Mouse (Mus musculus): ENCODE measurements at regions not wholly inside any gene's neighbourhood (a gene's known extent, or its start where the extent isn't known, plus 50 kb on each side); places are given as distances from the start of the nearest gene placed in this dataset.

DNA sequence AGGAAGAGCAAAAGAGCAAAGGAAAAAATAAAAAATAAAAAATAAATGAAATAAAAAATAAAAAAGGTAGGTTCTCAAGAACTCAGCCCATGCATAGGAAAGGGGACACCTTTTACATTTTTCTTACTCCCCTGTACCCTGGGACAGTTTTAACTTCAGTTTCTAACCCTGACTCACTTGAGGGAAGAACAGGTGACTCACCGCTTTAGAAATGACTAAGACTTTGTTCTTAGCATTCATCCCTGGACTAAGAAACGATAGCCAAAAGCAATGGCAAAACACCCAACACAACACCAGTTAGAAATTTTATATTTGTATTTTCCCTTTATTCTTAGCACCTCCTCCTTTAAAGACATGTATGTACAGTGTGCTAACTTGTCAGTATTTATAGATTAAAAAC, 161.5 kb upstream of the Samsn1 start:
- DNase-seq (ENCODE audit: low read depth, low spot score) = no peak

DNA sequence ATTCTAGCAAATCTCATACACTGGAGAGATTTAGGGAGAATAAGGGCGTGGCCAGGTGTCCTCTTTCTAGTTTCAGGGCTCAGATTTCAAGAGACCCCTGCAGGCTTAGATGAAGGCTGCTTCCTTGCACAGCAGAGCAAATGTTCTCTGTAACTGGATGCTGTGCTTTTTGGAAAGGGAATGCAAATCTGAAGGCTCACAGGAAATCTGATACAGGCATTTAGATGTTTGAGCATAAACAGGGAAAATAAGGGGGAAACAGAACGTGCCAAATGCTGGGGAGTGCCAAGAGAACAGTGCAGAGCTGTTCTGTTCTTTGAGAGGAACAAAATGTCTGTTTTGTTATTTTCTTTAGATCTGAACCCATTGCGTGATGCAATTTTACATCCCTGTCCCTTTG, 161.0 kb upstream of the Samsn1 start:
- peak; percentile 44 for DNase-seq (ENCODE audit: low read depth, low spot score)

- no peak for DNase-seq (ENCODE audit: low read depth, low spot score)
These were observed 159.5 kb upstream of the Samsn1 start for GRCm38 (mm10) chr16:76181596-76181995.

DNA sequence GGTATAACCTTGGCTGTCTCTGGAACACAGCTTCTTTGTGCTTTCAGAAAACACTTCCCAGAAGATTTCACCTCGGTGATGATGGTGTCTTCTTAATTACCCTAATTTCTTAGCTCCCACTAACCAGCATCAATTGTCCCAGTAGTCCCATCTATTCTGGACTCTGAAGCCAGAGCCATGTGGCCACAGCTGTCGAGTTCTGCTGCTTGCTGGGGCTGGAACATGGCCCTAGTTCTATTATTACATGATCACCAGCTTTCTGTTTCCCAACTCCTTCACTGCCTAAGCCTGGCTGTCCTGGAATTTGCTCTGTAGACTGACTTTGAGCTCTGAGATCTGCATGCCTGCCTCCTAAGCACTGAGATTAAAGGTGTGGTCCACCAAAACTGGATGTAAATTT, 145.6 kb upstream of the Samsn1 start:
- no peak for DNase-seq (ENCODE audit: low read depth, low spot score)

GRCm38 (mm10) chr16:76160879-76161278, 138.8 kb upstream of the Samsn1 start:
- DNase-seq (ENCODE audit: low read depth, low spot score) = no peak

DNA sequence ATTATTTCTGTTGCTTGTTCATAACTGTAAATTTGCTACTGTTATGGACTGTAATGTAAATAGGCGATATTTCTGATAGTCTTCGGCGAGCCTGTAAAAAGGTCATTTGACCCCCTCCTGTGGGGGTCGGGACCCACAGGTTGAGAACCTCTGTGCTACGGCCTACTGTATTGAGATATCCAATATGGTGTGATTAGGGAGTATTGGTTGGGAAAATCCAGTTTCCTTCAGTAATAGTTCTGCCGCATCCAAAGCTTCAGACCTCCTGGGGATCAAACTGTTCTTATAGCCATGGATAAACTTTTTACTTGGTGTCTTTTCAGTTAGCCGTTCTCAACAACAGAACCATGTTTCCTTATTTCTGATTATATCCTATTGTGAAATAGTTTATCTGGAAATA, 136.5 kb upstream of the Samsn1 start:
- DNase-seq (ENCODE audit: low read depth, low spot score) = no peak

GRCm38 (mm10) chr16:76153766-76154525, 131.9 kb upstream of the Samsn1 start:
- peak; percentile 13 for DNase-seq (ENCODE audit: low read depth, low spot score)

DNA sequence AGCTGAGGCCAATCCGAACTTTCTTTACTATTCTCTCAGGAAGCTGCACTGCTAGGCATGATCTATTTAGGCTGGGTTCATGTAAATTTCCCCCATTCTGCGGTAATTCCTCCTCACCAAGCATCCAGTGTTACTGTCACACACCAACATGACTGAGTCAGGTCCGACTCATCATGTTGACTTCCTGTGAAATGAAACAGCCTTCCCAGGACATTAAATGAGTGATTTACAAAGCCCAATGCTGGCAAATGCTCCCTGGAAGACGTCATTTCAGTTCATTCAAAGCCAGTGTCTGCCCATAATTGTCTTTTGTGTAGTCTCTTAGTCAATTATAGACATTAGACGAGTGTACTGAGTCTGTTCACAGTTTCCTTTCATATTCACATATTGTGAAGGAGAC, 127.5 kb upstream of the Samsn1 start:
- DNase-seq (ENCODE audit: low read depth, low spot score) = no peak

DNA sequence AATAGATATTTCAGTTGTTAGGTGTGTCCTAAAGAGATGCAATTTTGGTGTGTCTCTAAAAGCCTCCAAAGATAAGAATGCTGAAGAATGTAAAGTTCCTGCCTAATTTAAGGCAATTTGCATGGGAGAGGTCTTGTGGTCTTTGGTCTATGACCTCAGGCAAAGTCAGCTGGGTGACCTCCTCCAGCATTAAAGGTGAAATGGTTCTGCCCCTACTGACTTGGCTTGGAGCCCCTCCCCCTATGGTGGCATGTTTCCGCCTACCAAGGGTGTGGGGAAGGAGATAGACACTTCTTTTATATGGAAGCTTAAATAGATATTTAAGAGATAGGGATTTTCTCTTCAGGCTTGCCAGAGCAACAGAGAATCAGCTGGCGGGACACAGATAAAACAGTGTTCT, 111.8 kb upstream of the Samsn1 start:
- DNase-seq (ENCODE audit: low read depth, low spot score) = no peak

GRCm38 (mm10) chr16:76130486-76130885, 108.4 kb upstream of the Samsn1 start:
- no peak for DNase-seq (ENCODE audit: low read depth, low spot score)

GRCm38 (mm10) chr16:76129982-76130381, 107.9 kb upstream of the Samsn1 start:
- peak; percentile 26 for DNase-seq (ENCODE audit: low read depth, low spot score)

GRCm38 (mm10) chr16:76123021-76123384, 100.9 kb upstream of the Samsn1 start:
- no peak for DNase-seq (ENCODE audit: low read depth, low spot score)

- no peak for DNase-seq (ENCODE audit: low read depth, low spot score)
These were observed 100.3 kb upstream of the Samsn1 start for GRCm38 (mm10) chr16:76122172-76123020.

- no peak for DNase-seq (ENCODE audit: low read depth, low spot score)
These were observed 98.6 kb upstream of the Samsn1 start for GRCm38 (mm10) chr16:76120712-76121111.

GRCm38 (mm10) chr16:76110383-76110782, 88.3 kb upstream of the Samsn1 start:
- DNase-seq (ENCODE audit: low read depth, low spot score) = peak; percentile 23

DNA sequence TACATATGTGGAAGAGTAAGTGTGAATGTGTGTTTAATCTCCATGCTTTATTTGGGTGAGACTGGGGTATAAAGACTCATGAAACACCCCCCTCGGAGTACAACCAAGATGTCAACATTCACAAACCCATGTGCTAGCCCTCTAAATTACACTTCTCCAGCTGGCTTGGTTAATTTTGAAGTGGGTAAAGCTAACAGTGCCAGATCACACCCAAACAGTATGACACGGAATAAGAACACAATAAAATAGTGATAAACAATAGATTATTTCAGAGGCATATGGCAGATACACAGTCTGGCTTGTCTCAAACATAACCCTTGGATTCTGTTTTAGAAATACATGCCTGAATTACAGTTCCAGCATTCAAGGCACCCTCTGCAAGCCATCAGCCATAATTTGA, 86.4 kb upstream of the Samsn1 start:
- no peak for DNase-seq (ENCODE audit: low read depth, low spot score)

- DNase-seq (ENCODE audit: low read depth, low spot score) = no peak
These were observed 82.6 kb upstream of the Samsn1 start for GRCm38 (mm10) chr16:76104673-76105072.

DNA sequence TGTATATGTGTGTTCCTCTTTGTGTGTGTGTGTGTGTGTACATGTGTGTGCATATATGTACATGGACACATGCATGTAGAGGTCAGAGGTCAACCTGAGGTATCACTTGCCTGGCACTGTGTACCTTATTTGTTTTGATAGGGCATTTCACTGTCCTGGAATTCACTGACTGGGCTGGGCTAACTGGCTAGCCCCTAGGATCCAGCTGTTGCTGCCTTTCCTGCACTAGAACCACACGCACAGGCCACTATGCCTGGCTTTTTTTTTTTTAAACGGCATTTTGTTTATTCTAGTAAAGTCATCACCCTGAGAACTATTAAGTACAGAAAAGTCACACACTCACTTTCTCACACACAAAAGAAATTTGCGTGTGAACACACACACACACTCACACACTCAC, 79.7 kb upstream of the Samsn1 start:
- no peak for DNase-seq (ENCODE audit: low read depth, low spot score)

- DNase-seq (ENCODE audit: low read depth, low spot score) = no peak
These were observed 75.7 kb upstream of the Samsn1 start for GRCm38 (mm10) chr16:76097808-76098207.

DNA sequence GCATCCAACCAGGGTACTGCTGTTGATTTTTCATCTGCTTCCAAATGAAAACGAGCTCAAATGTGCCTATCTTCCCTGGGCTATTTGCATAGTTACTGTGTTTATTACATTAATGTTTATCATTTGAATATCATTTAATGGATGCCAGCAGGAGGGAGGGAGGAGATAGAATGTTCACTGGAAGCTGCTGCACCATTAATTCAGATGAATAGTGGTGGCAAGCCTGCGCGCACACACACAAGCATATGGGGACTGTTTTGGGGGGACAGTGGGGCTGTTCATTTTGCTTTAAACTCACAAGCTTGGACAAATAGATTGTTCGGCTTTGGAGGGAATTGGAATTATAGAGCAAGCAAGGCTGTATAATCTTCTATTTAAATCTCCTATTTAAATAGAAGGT, 74.3 kb upstream of the Samsn1 start:
- no peak for DNase-seq (ENCODE audit: low read depth, low spot score)

DNA sequence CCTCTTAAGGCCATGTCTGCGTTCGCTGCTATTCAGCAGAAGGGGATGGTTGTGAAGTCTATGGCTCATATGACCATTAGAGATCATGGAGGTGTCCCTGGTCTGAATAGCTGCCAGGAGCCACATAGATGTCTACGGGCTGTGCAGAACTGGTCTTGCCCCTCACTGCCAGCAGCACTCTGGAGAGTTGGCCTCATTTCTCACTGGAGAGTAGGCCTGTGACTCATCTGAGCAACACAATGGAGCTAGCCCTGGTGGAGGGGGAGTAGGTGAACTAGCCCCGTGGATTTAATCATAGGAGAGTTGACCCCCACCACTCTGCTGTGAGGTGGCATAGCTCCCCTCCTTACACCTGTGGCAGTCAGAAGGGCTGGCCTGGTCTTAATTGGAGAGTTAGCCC, 63.3 kb upstream of the Samsn1 start:
- no peak for DNase-seq (ENCODE audit: low read depth, low spot score)

- peak; percentile 32 for DNase-seq (ENCODE audit: low read depth, low spot score)
These were observed 60.4 kb upstream of the Samsn1 start for GRCm38 (mm10) chr16:76082465-76082864.

Data from brain, adult 2 months (tissue).